Mouse (Mus musculus) lung, adult 10 weeks (tissue): Measurements from ENCODE around the gene Olfr1111. TPM values are rescaled to one million over a fixed set of nuclear protein-coding genes. Genes with fewer than 3 reads are reported as not detected.

Source experiments
- polyA plus RNA-seq: library from polyadenylated mRNA; stranded (reverse); fragments of 350-450 nt; fragmentation: Illumina TruSeq; extraction: RNeasy Lipid Tissue Mini Kit (QIAGEN cat#74804); gene quantifications from one replicate; pipeline ENCODE4 v1.2.3, GENCODE M21; 2014; ENCODE audit warnings: low read depth, low replicate concordance; ENCODE audit not compliant: insufficient read depth

The Olfr1111 gene
- polyA plus RNA-seq, result not detected

GRCm38 (mm10) chr2:87152524-87152923 is at the start of gene Olfr1111:
Gene Olfr1111, minus strand, starts transcription at chr2:87152624.

GRCm38 (mm10) chr2:87187498-87187897 is 35.1 kb upstream of the Olfr1111 start, which contains the start of gene Olfr1112:
Gene Olfr1112, plus strand, starts transcription at chr2:87187798.

GRCm38 (mm10) chr2:87140200-87140599 is 12.2 kb downstream of the Olfr1111 start, which contains the start of gene Olfr1110:
Gene Olfr1110, minus strand, starts transcription at chr2:87140300.

GRCm38 (mm10) chr2:87114467-87114866 is 38.0 kb downstream of the Olfr1111 start, which contains the start of gene Olfr259:
Gene Olfr259, minus strand, starts transcription at chr2:87114567.

Other genes with a start within 250 kb of the Olfr1111 start
- gene Olfr1098, start 228.1 kb downstream of the Olfr1111 start, polyA plus RNA-seq, result not detected
- gene Olfr1099, start 191.9 kb downstream of the Olfr1111 start, polyA plus RNA-seq, result not detected
- not detected for gene Olfr1100, start 172.7 kb downstream of the Olfr1111 start, polyA plus RNA-seq
- not detected for gene Olfr1101, start 161.4 kb downstream of the Olfr1111 start, polyA plus RNA-seq
- not detected for gene Olfr1102, start 154.2 kb downstream of the Olfr1111 start, polyA plus RNA-seq
- gene Olfr1104, start 125.5 kb downstream of the Olfr1111 start, polyA plus RNA-seq, result not detected
- gene Olfr1105, start 116.1 kb downstream of the Olfr1111 start, polyA plus RNA-seq, result not detected
- gene Olfr1106, start 100.4 kb downstream of the Olfr1111 start, polyA plus RNA-seq, result not detected
- gene Olfr1107, start 76.8 kb downstream of the Olfr1111 start, polyA plus RNA-seq, result not detected
- gene Olfr1109, start 56.6 kb downstream of the Olfr1111 start, polyA plus RNA-seq, result not detected
- gene Olfr259, start 38.1 kb downstream of the Olfr1111 start, polyA plus RNA-seq, result not detected
- gene Olfr1110, start 12.3 kb downstream of the Olfr1111 start, polyA plus RNA-seq, result not detected
- not detected for gene Olfr1112, start 35.2 kb upstream of the Olfr1111 start, polyA plus RNA-seq
- gene Olfr1113, start 56.3 kb upstream of the Olfr1111 start, polyA plus RNA-seq, result not detected
- gene Olfr1115, start 95.4 kb upstream of the Olfr1111 start, polyA plus RNA-seq, result not detected
- gene Olfr1116, start 114.9 kb upstream of the Olfr1111 start, polyA plus RNA-seq, result not detected
- not detected for gene Olfr1118, start 155.0 kb upstream of the Olfr1111 start, polyA plus RNA-seq
- gene Olfr1120, start 202.2 kb upstream of the Olfr1111 start, polyA plus RNA-seq, result not detected
- not detected for gene Olfr1121, start 217.3 kb upstream of the Olfr1111 start, polyA plus RNA-seq
- not detected for gene Olfr1122, start 233.2 kb upstream of the Olfr1111 start, polyA plus RNA-seq